Mouse (Mus musculus) lung, postnatal 0 days (tissue): ENCODE results near the gene Gm20547. TPM values are rescaled to one million over a fixed set of nuclear protein-coding genes. Genes with fewer than 3 reads are reported as not detected.

Source experiments
- ATAC-seq: fragments of 200-750 bp; cut with Nextera tagmentation; 2 replicates; pipeline ENCODE4 v1.8.0; 2017; ENCODE audit warnings: moderate library complexity
- DNase-seq: peaks from one replicate; pipeline ENCODE4 v3.0.0-alpha.2; 2016; ENCODE audit warnings: low spot score
- H3K27ac ChIP-seq: fragments of 300-500 bp; sonication (generic); 2 replicates; pipeline ENCODE4 v1.5.1; 2014; ENCODE audit warnings: antibody characterized with exemption, mild to moderate bottlenecking, low read length, mixed read lengths
- H3K27me3 ChIP-seq: fragments of 300-500 bp; sonication (generic); replicated peaks from 2 replicates; pipeline ENCODE4 v1.6.1; 2014; ENCODE audit warnings: low read length, mixed read lengths; ENCODE audit not compliant: insufficient read depth
- H3K36me3 ChIP-seq: fragments of 300-500 bp; sonication (generic); 2 replicates; pipeline ENCODE4 v1.6.1; 2014; ENCODE audit warnings: low read length, mixed read lengths; ENCODE audit not compliant: insufficient read depth
- H3K4me1 ChIP-seq: fragments of 300-500 bp; sonication (generic); 2 replicates; pipeline ENCODE4 v1.6.1; 2014; ENCODE audit warnings: antibody characterized with exemption, low read depth, low read length, mixed read lengths; ENCODE audit not compliant: insufficient read depth
- H3K4me2 ChIP-seq: fragments of 300-500 bp; sonication (generic); replicated peaks from 2 replicates; pipeline ENCODE4 v1.6.1; 2014; ENCODE audit warnings: low read depth, mild to moderate bottlenecking, low read length, moderate library complexity, mixed read lengths
- H3K4me3 ChIP-seq: fragments of 300-500 bp; sonication (generic); 2 replicates; pipeline ENCODE4 v1.5.1; 2014; ENCODE audit warnings: low read depth, low read length
- H3K9ac ChIP-seq: fragments of 300-500 bp; sonication (generic); replicated peaks from 2 replicates; pipeline ENCODE4 v1.6.1; 2014; ENCODE audit warnings: low read depth, mild to moderate bottlenecking
- H3K9me3 ChIP-seq: fragments of 300-500 bp; sonication (generic); 2 replicates; pipeline ENCODE4 v1.6.1; 2016; ENCODE audit warnings: low read length, mixed read lengths
- CTCF ChIP-seq: IDR thresholded peaks from 2 replicates; pipeline ENCODE4 v1.5.1; 2016; ENCODE audit warnings: antibody characterized with exemption, mild to moderate bottlenecking
- EP300 ChIP-seq: IDR thresholded peaks from 2 replicates; pipeline ENCODE4 v1.6.1; 2016; ENCODE audit warnings: antibody characterized with exemption, mild to moderate bottlenecking, control low read depth
- WGBS: fragments of 180-500 bp; shearing (Covaris S2); extraction: QIAGEN DNeasy Blood & Tissue Kit; methylation state at CpG from one replicate; pipeline ENCODE4 v1.1.7; 2014; 5-methylcytosine and 5-hydroxymethylcytosine counted together
- polyA plus RNA-seq: library from polyadenylated mRNA; unstranded; fragments of >200 nt; fragmentation: Nextera tagmentation; extraction: Ambion mirVana; gene quantifications from 2 replicates; pipeline ENCODE4 v1.2.1, GENCODE M21; 2015

The Gm20547 gene
- polyA plus RNA-seq, 1 experiment from 2014 or later, result not detected

DNA sequence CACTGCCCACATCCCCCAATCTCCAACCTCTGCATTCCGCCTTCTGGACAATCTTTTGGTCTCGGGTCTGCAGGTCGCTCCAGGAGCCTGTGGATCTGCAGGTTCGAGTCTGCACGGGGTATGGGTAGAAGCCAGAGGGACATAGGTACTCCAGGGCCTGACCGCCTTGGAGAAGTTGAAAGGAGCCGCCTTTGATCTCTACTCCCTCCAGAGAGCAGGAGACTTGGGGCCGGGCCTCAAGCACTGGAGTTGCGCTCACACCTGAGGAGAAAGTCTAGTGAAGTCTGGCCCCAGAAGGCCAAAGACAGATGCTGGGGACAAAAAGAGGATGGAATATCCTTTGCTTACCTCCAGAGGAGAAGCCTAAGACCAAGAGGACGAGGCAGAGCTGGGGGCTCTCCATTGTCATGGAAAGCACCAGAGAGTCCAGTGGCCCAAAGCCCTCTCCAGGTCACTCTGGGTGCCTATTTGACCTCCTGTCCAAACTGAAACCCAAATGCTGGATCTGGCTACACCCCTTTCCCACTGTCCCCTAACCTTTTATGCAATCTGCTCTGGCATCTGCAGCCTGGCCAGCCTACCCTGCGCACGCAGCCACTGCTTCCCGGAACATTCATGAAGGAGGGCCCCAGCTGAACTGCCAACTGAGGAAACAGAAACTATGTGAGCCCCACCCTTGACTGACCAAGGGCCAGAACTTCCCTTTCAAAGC, 20.0 kb downstream of the Gm20547 start:
- Histone ChIP-seq H3K36me3 (no peaks in the 10 kb centered on the region), H3K9ac (no peak overlapping the region), H3K9me3 (no peaks in the 10 kb centered on the region), H3K4me2 (no peak overlapping the region), H3K4me3 (no peak overlapping the region), H3K27me3 (no peaks in the 10 kb centered on the region), H3K4me1 (no peaks in the 10 kb centered on the region), H3K27ac (no peak overlapping the region)
- DNase-seq, result no peak
- TF ChIP-seq EP300 (no peak), CTCF (no peak)
- 59% methylated on average over 13 of the region's 13 CpGs for WGBS
- ATAC-seq, result no peak; the same call in 1 of the 2 replicates

DNA sequence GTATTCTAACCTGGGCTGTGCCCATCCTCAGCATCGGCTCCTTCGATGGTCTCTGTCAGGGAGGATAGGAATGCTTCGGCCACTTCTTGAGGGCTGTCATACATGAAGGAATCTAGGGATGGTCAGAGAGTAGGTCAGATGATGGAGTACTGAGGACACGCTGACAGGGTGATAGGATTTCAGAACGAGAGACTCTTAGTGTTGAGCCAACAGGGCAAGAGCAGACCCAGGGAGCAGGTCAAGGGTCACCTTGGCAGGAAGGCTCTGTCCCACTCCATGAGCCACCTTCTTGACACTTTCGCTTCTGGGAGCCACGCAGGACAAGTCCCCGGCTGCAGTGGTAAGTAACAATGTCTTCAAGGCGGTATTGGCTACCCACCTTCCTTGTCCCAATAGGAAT, 21.3 kb downstream of the Gm20547 start:
- TF ChIP-seq EP300 (no peak), CTCF (no peak)
- 78% methylated on average over 9 of the region's 9 CpGs for WGBS

DNA sequence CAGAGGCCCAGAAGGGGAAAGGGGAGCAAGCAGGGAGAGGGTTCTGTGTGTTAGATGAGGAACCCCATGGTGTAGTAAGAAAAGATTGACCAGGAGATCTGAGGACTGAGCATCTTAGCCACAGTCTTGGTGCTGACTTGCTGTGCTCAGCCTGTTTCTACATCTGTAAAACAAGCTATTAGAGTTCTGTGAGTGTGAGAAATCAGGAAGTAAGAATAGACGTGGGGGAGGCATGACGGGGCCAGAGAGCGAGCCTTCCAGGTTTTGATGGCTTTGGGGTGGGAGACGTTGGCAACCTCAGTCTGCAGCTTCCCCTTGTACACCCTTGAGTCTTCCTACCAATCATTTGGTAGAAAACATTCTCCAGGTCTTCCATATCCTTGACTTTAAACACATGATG, 23.2 kb downstream of the Gm20547 start:
- Histone ChIP-seq H3K9me3 (no peaks in the 10 kb centered on the region), H3K4me1 (no peaks in the 10 kb centered on the region), H3K27ac (no peak overlapping the region), H3K36me3 (0 out of 2 replicates have a peak, but pooled peaks cover 12% of the 10 kb centered on the region), H3K4me3 (no peak overlapping the region), H3K27me3 (no peaks in the 10 kb centered on the region), H3K4me2 (no peak overlapping the region), H3K9ac (no peak overlapping the region)
- no peak for TF ChIP-seq EP300
- TF ChIP-seq CTCF, result no peak
- no peak for DNase-seq
- 77% methylated on average over 4 of the region's 4 CpGs for WGBS
- ATAC-seq, result no peak

More for the DNA sequence above, 21.3 kb downstream of the Gm20547 start:
- Histone ChIP-seq H3K36me3 (no peaks in the 10 kb centered on the region), H3K9me3 (no peaks in the 10 kb centered on the region), H3K27me3 (no peaks in the 10 kb centered on the region), H3K27ac (no peak overlapping the region), H3K4me2 (no peak overlapping the region), H3K4me1 (no peaks in the 10 kb centered on the region), H3K4me3 (no peak overlapping the region), H3K9ac (no peak overlapping the region)
- no peak for ATAC-seq
- no peak for DNase-seq

DNA sequence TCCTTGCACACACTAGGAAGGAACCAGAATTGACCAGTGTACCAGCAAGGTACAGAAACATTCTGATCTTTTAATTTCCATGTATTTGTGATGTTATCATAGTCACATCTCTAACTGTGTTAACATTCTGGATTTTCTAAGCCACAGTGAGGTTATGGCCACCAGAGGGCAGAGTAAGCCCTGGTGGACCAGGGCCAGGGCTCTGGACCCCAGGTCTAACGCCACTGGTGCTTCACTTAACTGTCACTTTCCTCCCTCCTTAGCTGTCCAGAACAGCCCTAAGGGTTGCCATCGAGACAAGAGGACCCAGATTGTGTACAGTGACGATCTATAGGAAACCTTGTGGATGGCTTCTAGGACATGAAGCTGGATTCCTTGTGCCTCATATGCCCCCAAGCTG, 26.0 kb downstream of the Gm20547 start:
- ATAC-seq (peak; percentile 59; the same call in 1 of the 2 replicates), DNase-seq (peak; percentile 71)
- H3K9ac ChIP-seq, result no peak overlapping the region
- H3K4me3 ChIP-seq, result no peak overlapping the region
- peak; percentile 87 for TF ChIP-seq CTCF
- no peak for TF ChIP-seq EP300
- 24% methylated on average over 3 of the region's 3 CpGs for WGBS
- peaks cover 4% of the 10 kb centered on the region for H3K4me1 ChIP-seq
- no peaks in the 10 kb centered on the region for H3K27me3 ChIP-seq
- H3K9me3 ChIP-seq, result no peaks in the 10 kb centered on the region
- H3K4me2 ChIP-seq, result no peak overlapping the region
- no peak overlapping the region for H3K27ac ChIP-seq
- 0 out of 2 replicates have a peak, but pooled peaks cover 14% of the 10 kb centered on the region for H3K36me3 ChIP-seq

DNA sequence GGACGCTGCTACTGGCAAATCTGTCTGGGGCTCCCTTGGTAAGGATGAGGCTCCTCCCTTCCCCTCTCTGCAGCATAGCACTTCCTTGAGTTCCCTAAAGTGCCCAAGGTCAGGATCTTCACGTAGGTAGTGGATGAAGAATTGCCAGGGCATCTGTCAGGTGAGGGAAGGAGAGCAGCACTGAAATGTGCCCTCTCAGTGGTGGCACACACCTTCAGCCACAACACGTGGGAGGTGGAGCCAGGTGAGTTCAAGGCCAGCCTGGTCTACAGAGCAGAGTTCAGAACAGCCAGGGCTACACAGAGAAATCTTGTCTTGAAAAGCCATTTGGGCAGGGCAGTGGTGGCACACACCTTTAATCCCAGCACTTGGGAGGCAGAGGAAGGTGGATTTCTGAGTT, 27.1 kb downstream of the Gm20547 start:
- H3K27ac ChIP-seq, result no peak overlapping the region
- WGBS, result 72% methylated on average over 3 of the region's 3 CpGs

DNA sequence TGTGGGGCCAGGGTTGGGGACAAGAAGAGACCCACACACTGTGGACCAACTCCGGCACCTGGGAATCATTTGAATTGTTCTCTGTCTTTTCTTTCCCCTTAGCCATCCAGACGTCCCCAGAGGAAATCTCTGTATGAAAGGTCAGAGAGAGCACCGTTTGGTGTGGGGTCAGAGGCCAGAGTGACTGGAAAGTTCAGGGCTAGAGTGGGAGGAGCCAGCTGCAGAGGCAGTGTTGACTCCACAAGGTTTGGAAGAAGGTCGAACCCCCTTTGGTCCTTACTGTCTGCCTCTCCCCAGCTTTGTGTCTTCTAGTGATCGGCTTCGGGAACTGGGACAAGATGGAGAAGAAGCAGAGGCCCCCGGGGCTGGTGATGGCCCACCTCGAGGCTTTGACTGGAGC, 28.3 kb downstream of the Gm20547 start:
- Histone ChIP-seq H3K9ac (no peak overlapping the region), H3K27ac (no peak overlapping the region), H3K36me3 (0 out of 2 replicates have a peak, but pooled peaks cover 14% of the 10 kb centered on the region), H3K4me2 (no peak overlapping the region), H3K4me1 (peaks cover 7% of the 10 kb centered on the region), H3K4me3 (no peak overlapping the region), H3K9me3 (no peaks in the 10 kb centered on the region), H3K27me3 (no peaks in the 10 kb centered on the region)
- DNase-seq (no peak), ATAC-seq (no peak)
- 66% methylated on average over 8 of the region's 8 CpGs for WGBS
- TF ChIP-seq EP300, result no peak
- TF ChIP-seq CTCF, result no peak

More for the DNA sequence above, 27.1 kb downstream of the Gm20547 start:
- Histone ChIP-seq H3K27me3 (no peaks in the 10 kb centered on the region), H3K9me3 (no peaks in the 10 kb centered on the region), H3K4me3 (no peak overlapping the region), H3K4me2 (no peak overlapping the region), H3K9ac (no peak overlapping the region), H3K36me3 (0 out of 2 replicates have a peak, but pooled peaks cover 14% of the 10 kb centered on the region), H3K4me1 (peaks cover 7% of the 10 kb centered on the region)
- TF ChIP-seq CTCF, result no peak
- TF ChIP-seq EP300, result no peak
- ATAC-seq (no peak), DNase-seq (no peak)
